Mouse (Mus musculus): Measurements from ENCODE around the gene Apbb1ip.

- TF ChIP-seq CTCF (IDR thresholded peaks at IDR 0.05; ENCODE audit: borderline replicate concordance, extremely low read depth, insufficient read depth, insufficient read length): no peak
- TF ChIP-seq POLR2A (IDR thresholded peaks at IDR 0.05; ENCODE audit: borderline replicate concordance, extremely low read depth, insufficient read depth, insufficient read length, poor library complexity, severe bottlenecking): no peak
Measured at GRCm38 (mm10) chr2:22865818-22866217, 91.9 kb downstream of the Apbb1ip start.

All from brain, embryonic 14.5 days (tissue).